Mouse (Mus musculus) limb, embryonic 13.5 days (tissue): ENCODE measurements at regions not wholly inside any gene's neighbourhood (a gene's known extent, or its start where the extent isn't known, plus 50 kb on each side); places are given as distances from the start of the nearest gene placed in this dataset.

Experiments used
- ATAC-seq: fragments of 200-750 bp; cut with Nextera tagmentation; 2 replicates; pipeline ENCODE4 v1.8.0; 2017; ENCODE audit warnings: low read depth, moderate number of reproducible peaks, moderate TSS enrichment; ENCODE audit not compliant: low FRiP score
- H3K27ac ChIP-seq: fragments of 300-500 bp; sonication (generic); 2 replicates; pipeline ENCODE4 v1.5.1; 2015; ENCODE audit warnings: inconsistent platforms, mild to moderate bottlenecking, moderate library complexity
- H3K27me3 ChIP-seq: fragments of 300-500 bp; sonication (generic); 2 replicates; pipeline ENCODE4 v1.6.1; 2015; ENCODE audit warnings: mild to moderate bottlenecking, inconsistent platforms
- H3K36me3 ChIP-seq: fragments of 300-500 bp; sonication (generic); 2 replicates; pipeline ENCODE4 v1.6.1; 2015; ENCODE audit warnings: inconsistent platforms, mild to moderate bottlenecking, moderate library complexity
- H3K4me1 ChIP-seq: fragments of 300-500 bp; sonication (generic); 2 replicates; pipeline ENCODE4 v1.6.1; 2015; ENCODE audit warnings: inconsistent platforms
- H3K4me2 ChIP-seq: fragments of 300-500 bp; sonication (generic); replicated peaks from 2 replicates; pipeline ENCODE4 v1.6.1; 2015; ENCODE audit warnings: inconsistent platforms, mild to moderate bottlenecking, moderate library complexity
- H3K4me3 ChIP-seq: fragments of 300-500 bp; sonication (generic); 2 replicates; pipeline ENCODE4 v1.5.1; 2015; ENCODE audit warnings: moderate library complexity, mild to moderate bottlenecking, inconsistent platforms
- H3K9ac ChIP-seq: fragments of 300-500 bp; sonication (generic); 2 replicates; pipeline ENCODE4 v1.6.1; 2015; ENCODE audit warnings: mild to moderate bottlenecking, inconsistent platforms
- H3K9me3 ChIP-seq: fragments of 300-500 bp; sonication (generic); 2 replicates; pipeline ENCODE4 v1.6.1; 2016; ENCODE audit warnings: inconsistent platforms
- WGBS: fragments of 180-500 bp; shearing (Covaris S2); methylation state at CpG from one replicate; pipeline ENCODE4 v1.1.7; 2015; 5-methylcytosine and 5-hydroxymethylcytosine counted together

DNA sequence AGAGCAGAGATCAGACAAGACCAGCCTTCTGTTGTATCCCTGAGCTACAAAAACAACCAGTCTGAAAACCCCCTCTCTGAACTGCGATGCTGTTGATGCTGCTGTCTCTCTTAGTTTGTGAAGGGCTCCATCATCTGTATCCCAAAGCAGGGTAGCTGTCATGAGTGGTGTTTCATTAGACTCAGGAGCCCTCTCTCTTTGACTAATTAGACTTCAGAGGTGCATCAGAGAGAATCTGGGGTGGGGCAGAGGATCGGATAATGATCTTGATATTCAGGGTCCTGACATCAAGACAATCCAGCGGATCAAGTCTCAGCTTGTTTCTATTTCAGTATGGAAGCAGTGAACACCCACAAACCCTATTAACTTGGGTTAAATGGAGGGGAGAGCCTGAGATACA, 70.6 kb upstream of the Slc24a4 start:
- peaks cover 16% of the 10 kb centered on the region; the same call in 1 of the 2 replicates for H3K4me1 ChIP-seq
- H3K9me3 ChIP-seq: no peaks in the 10 kb centered on the region
- 81% methylated on average over 3 of the region's 3 CpGs for WGBS
- no peak overlapping the region for H3K9ac ChIP-seq
- no peaks in the 10 kb centered on the region for H3K36me3 ChIP-seq
- H3K27ac ChIP-seq: no peak overlapping the region
- no peak for ATAC-seq
- no peak overlapping the region for H3K4me3 ChIP-seq
- H3K27me3 ChIP-seq: no peaks in the 10 kb centered on the region
- no peak overlapping the region for H3K4me2 ChIP-seq

- Histone ChIP-seq H3K9ac (no peak overlapping the region), H3K9me3 (no peaks in the 10 kb centered on the region), H3K4me2 (no peak overlapping the region), H3K36me3 (no peaks in the 10 kb centered on the region), H3K27me3 (no peaks in the 10 kb centered on the region), H3K4me3 (no peak overlapping the region), H3K27ac (no peak overlapping the region), H3K4me1 (peaks cover 16% of the 10 kb centered on the region; the same call in 1 of the 2 replicates)
- 77% methylated on average over 3 of the region's 3 CpGs for WGBS
- ATAC-seq: no peak
Measured at GRCm38 (mm10) chr12:102058428-102058827, 70.1 kb upstream of the Slc24a4 start.

DNA sequence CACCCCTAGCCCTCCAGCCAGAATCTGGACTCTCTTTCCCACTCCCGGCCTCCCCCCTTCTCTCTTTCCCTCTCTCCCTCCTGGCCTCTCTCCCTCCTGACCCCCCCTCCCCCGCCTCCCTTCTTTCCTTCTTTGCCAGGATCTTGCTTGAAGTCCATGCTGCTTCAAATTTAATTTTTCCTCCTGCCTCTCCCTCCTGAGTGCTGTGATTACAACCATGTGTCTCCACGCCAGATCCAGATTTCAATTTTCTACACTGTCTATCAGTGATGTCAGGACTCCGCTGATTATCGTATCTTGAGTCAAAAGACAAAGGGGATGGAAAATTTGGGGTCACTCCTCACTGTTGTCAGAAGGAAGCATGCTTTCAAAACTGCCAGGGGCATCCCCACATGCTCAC, 67.4 kb upstream of the Slc24a4 start:
- H3K9ac ChIP-seq: no peak overlapping the region
- WGBS: 60% methylated on average over 5 of the region's 5 CpGs
- H3K4me1 ChIP-seq: peaks cover 16% of the 10 kb centered on the region; the same call in 1 of the 2 replicates
- H3K27me3 ChIP-seq: no peaks in the 10 kb centered on the region
- ATAC-seq: no peak
- H3K36me3 ChIP-seq: no peaks in the 10 kb centered on the region
- no peak overlapping the region for H3K4me2 ChIP-seq
- H3K4me3 ChIP-seq: no peak overlapping the region
- H3K9me3 ChIP-seq: no peaks in the 10 kb centered on the region
- H3K27ac ChIP-seq: no peak overlapping the region

DNA sequence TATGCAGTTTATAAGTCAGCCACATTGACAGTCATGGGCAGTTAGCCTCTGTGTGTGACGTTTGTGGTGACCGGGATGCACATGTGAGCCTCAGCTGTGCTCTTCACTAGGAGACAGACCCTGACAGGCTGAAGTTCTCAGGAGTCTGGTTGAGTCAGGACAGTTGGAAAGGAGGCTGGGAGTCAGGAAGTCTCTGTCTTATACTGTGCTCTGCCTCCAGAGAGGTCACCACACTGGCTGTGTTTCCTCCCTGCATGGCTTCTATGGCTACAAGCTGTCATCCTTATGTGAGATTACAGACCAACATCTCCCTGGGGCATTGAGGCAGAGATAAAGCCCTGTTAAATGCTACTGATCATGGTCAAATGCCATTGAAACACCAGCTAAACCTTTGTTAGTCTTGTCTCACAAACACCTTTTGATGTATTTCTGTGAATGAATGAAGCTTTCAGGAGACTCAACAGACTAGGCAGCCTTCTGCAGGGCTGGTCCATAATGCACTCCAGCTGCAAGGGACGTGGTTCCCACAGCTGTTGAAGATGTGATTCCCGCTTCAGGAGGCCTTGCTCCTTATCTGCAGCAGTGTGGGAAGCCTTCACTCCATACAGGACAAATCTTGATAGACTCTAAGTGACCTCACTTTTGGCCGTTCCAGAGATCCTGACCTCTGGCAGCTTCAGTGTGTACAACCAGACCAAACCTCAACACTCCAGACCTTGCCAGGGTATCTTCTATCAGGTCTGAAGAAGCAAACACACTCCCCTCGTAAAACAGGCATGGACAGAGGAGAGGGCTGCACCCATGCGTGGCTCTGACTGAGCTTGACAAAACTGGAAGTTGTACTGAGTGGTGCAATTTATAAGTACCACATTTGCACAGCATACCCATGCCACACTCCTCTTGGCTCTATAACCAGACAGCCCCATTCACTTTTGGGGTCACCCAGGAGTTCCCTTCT, 66.6 kb upstream of the Slc24a4 start:
- H3K27ac ChIP-seq: no peak overlapping the region; the same call in 1 of the 2 replicates
- no peak overlapping the region for H3K9ac ChIP-seq
- H3K27me3 ChIP-seq: no peaks in the 10 kb centered on the region
- 50% methylated on average over 7 of the region's 7 CpGs for WGBS
- H3K9me3 ChIP-seq: no peaks in the 10 kb centered on the region
- ATAC-seq: 0 out of 2 replicates have a peak, but pooled peaks have one; percentile 44
- peaks cover 16% of the 10 kb centered on the region; the same call in 1 of the 2 replicates for H3K4me1 ChIP-seq
- no peak overlapping the region for H3K4me3 ChIP-seq
- no peaks in the 10 kb centered on the region for H3K36me3 ChIP-seq
- H3K4me2 ChIP-seq: no peak overlapping the region

GRCm38 (mm10) chr12:102062648-102063047, 65.9 kb upstream of the Slc24a4 start:
- Histone ChIP-seq H3K27me3 (no peaks in the 10 kb centered on the region), H3K9ac (no peak overlapping the region), H3K9me3 (no peaks in the 10 kb centered on the region), H3K4me1 (peaks cover 16% of the 10 kb centered on the region; the same call in 1 of the 2 replicates), H3K4me2 (no peak overlapping the region), H3K4me3 (no peak overlapping the region), H3K36me3 (no peaks in the 10 kb centered on the region), H3K27ac (no peak overlapping the region)
- ATAC-seq: no peak
- WGBS: 60% methylated on average over 7 of the region's 7 CpGs

- no peaks in the 10 kb centered on the region for H3K27me3 ChIP-seq
- ATAC-seq: no peak
- no peaks in the 10 kb centered on the region for H3K36me3 ChIP-seq
- no peak overlapping the region for H3K9ac ChIP-seq
- H3K4me1 ChIP-seq: peaks cover 16% of the 10 kb centered on the region; the same call in 1 of the 2 replicates
- H3K27ac ChIP-seq: no peak overlapping the region
- no peak overlapping the region for H3K4me2 ChIP-seq
- 86% methylated on average over 6 of the region's 6 CpGs for WGBS
- H3K9me3 ChIP-seq: no peaks in the 10 kb centered on the region
- no peak overlapping the region for H3K4me3 ChIP-seq
Measured at GRCm38 (mm10) chr12:102063211-102063610, 65.3 kb upstream of the Slc24a4 start.

DNA sequence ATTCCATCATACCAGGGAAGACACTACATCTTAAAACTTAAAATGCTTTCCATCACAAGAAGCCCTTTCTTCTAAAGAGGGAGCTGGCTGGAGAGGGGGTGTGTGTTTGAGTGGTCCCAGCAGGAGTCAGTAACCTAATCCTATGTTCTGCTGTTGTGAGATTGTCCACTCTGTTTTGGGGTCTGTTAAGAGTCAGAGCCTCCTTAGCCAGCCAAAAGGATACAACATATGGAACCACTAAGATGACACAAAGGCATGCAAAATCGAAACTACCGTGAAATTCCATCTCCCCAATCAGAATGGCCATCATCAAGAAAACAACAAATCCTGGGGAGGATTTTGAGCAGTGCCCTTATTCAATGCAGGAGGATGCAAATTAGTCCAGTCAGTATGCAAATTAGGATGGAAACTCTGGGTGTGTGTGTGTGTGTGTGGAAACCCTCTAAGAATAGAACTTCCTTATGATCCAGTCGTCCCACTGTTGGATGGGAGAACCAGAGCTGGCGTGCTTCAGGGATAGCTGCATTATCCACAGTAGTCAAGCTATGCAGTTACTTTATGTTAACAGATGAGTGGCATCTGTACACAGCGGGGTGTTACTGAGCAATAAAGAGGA, 63.7 kb upstream of the Slc24a4 start:
- WGBS: 52% methylated on average over 5 of the region's 5 CpGs
- Histone ChIP-seq H3K4me2 (no peak overlapping the region), H3K4me1 (peaks cover 20% of the 10 kb centered on the region), H3K9ac (no peak overlapping the region), H3K27me3 (no peaks in the 10 kb centered on the region), H3K4me3 (no peak overlapping the region), H3K27ac (no peak overlapping the region), H3K36me3 (no peaks in the 10 kb centered on the region), H3K9me3 (no peaks in the 10 kb centered on the region)
- ATAC-seq: no peak

DNA sequence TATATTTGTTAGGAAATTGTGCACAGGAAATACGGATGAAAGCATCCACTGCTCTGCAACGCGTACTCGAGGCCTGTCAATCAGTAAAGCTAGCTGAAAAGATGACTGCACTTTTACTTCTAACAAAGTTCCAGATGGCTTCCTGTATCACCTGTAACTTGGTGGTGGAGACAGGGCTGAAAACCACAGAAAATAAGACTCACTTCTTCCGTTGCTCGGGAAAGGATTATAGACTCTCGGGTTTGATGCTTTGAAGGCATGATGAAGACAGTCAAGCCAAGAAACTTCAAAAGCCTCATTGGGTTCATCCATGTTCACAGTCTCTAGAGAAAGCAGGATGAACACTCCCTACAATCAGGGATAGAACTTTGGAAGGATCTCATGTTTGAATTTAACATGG, 60.8 kb upstream of the Slc24a4 start:
- no peaks in the 10 kb centered on the region for H3K27me3 ChIP-seq
- H3K27ac ChIP-seq: no peak overlapping the region
- H3K36me3 ChIP-seq: no peaks in the 10 kb centered on the region
- no peak for ATAC-seq
- peaks cover 7% of the 10 kb centered on the region for H3K4me1 ChIP-seq
- H3K9me3 ChIP-seq: no peaks in the 10 kb centered on the region
- 82% methylated on average over 7 of the region's 7 CpGs for WGBS
- H3K4me3 ChIP-seq: no peak overlapping the region
- H3K4me2 ChIP-seq: no peak overlapping the region
- H3K9ac ChIP-seq: no peak overlapping the region

GRCm38 (mm10) chr12:102069521-102070201, 58.9 kb upstream of the Slc24a4 start:
- Histone ChIP-seq H3K4me3 (no peak overlapping the region), H3K27ac (no peak overlapping the region), H3K27me3 (no peaks in the 10 kb centered on the region), H3K9me3 (no peaks in the 10 kb centered on the region), H3K9ac (no peak overlapping the region), H3K36me3 (no peaks in the 10 kb centered on the region), H3K4me1 (peaks cover 6% of the 10 kb centered on the region; the same call in 1 of the 2 replicates), H3K4me2 (no peak overlapping the region)
- no peak for ATAC-seq
- WGBS: 51% methylated on average over 10 of the region's 10 CpGs

- Histone ChIP-seq H3K9me3 (no peaks in the 10 kb centered on the region), H3K4me1 (peaks cover 6% of the 10 kb centered on the region; the same call in 1 of the 2 replicates), H3K4me3 (no peak overlapping the region), H3K9ac (no peak overlapping the region), H3K27ac (no peak overlapping the region), H3K27me3 (no peaks in the 10 kb centered on the region), H3K36me3 (no peaks in the 10 kb centered on the region), H3K4me2 (no peak overlapping the region)
- ATAC-seq: no peak
- WGBS: 82% methylated on average over 9 of the region's 9 CpGs
Measured at GRCm38 (mm10) chr12:102071888-102072619, 56.5 kb upstream of the Slc24a4 start.

DNA sequence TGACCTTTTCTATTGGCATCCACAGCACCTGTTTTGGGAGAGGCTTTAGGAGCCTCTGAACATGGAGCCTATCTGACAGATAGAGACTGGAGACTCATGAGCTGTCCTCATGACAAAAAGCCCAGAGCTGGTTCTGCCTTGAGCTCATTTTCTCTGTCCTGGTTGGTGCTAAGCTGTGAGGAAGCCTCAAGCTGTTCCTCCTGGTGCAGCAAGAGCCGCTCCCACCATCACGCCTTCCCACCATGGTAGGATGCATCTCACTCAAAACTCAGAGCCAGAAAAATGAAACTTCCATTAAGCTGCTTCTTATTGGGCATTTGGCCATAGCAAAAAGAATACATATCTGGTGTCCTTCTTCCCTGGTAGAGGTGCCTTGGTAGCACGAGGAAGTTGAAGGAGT, 55.0 kb upstream of the Slc24a4 start:
- no peaks in the 10 kb centered on the region for H3K36me3 ChIP-seq
- H3K9ac ChIP-seq: no peak overlapping the region
- no peaks in the 10 kb centered on the region for H3K27me3 ChIP-seq
- no peak for ATAC-seq
- 88% methylated on average over 3 of the region's 3 CpGs for WGBS
- H3K27ac ChIP-seq: no peak overlapping the region
- peaks cover 6% of the 10 kb centered on the region; the same call in 1 of the 2 replicates for H3K4me1 ChIP-seq
- no peaks in the 10 kb centered on the region for H3K9me3 ChIP-seq
- H3K4me2 ChIP-seq: no peak overlapping the region
- no peak overlapping the region for H3K4me3 ChIP-seq
